Mouse (Mus musculus): ENCODE results near the gene Lhx9. TPM values are rescaled to one million over a fixed set of nuclear protein-coding genes. Genes with fewer than 3 reads are reported as not detected.

Lhx9 gene
- total RNA-seq (2021), result not detected
- long read RNA-seq, experiment 1, result 0 reads
- long read RNA-seq, experiment 2, result 0 reads

DNA sequence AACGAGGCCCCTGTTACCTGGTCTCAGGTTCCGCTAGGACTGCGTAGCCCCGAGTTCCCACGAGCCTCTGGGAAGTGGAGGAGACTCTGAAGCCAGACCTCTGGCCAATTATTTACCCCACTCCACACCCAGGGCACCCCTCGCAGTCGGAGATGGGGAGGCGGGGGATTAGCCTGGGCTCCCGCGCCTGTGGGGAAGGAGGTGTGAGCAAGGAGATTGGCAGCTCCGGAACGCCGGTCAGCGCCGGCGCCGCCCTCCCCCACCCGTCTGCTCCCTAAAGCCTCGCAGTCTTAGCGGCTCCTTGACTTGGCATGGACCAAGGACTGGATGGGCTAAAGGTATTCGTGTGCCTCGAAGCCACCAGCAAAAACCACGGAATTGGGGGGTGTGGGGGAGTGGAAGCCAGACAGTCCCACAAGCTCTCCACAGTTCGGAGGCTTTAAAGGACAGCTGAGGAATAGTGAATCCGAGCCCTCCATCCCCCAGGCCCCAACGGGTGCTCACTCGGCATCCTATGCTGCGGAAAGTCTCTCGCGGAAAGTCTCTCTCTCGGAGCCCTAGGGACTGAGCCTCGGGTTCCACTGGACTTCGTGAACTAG is at the start of gene Lhx9:
Gene Lhx9, minus strand, starts transcription at position 67 of the 599 bp plus-strand sequence.
- peak in 1 of 2 experiments; percentile 12 for DNase-seq (ENCODE audit: low spot score in 2 of 2)

DNA sequence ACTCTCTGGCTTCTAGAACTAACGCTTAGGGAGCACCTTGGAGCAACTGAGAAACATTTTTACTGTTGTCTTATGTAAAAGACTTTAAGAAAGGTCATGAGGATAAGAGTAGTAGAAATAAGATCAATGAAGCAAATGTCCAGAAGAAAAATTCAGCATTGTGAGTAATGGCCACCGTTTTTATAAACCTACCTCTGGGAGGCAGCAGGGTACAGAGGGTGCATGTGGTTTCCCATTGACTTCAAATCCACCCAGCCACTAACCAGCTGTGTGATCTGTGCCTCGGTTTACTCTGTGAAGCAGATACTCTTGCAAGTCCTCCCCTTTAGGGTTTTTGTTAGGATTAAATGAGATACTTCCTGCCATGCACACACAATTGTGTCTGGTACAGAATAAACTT is 47.7 kb upstream of the Lhx9 start:
- no peak for DNase-seq (ENCODE audit: low spot score in 2 of 2)

DNA sequence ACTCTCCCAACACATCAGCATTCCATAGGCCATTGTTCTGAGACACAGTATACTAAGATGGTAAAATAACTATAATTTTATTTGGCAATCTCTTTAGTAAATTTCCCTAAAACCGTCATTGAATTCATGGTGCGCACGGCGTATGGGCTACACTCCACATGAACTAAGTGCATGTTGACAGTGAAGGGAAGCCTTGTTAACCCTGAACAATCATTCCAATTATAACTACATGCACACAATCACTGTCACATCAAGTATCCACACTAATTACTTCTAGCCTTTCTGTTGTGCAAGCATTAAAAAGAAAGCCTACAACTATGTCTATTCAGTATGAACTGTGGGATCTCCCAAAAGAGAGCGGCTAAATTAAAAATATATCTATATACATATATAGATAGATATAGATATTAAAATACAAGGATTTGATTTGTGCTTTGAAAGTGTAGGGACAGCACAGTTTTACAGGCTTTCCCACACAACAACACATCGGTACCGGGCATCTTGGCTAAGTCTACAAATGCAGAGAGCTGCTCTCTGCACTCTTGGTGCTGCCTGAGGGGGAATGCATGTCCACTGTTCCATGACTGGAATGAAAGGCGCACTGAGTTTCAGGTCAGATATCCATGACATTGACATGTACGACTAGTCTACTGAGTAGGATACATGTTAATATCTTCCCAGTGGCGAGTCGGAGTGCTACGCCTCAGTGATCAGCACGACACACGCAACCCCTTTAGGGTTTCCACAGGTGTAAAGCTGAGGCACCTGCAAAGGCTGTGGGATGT is 29.3 kb upstream of the Lhx9 start:
- DNase-seq (ENCODE audit: low spot score in 2 of 2), result no peak

DNA sequence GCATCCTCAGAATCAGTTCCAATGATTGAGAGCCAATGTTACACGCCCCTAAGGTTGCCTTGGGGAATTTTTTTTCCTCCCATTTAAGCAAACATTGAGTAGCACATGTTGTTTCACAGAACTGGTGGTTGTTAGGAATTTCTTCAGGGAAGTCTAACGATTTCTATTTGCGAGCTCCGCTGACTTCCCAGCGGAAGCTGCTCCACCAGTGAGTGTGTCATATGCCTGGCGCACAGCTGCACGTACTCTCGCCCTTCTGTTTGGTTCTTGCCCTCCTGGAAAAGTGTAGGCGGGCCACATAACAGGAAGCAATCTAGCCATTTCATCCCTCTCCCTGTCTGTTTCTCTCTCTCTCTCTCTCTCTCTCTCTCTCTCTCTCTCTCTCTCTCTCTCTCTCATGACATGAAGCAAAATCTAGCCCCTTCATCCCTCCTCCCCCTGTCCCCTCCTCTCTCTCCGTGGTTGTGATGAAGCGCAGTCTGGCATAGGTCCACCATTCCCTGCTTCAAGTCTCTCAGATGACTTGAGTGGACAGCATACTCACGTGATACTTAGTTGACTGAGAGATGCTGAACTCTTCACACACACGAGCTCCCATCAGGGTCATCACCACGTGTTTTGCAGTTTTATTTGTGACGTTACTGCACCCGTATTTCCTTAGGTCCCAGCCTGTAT is 28.1 kb upstream of the Lhx9 start:
- no peak for DNase-seq (ENCODE audit: low spot score in 2 of 2)

DNA sequence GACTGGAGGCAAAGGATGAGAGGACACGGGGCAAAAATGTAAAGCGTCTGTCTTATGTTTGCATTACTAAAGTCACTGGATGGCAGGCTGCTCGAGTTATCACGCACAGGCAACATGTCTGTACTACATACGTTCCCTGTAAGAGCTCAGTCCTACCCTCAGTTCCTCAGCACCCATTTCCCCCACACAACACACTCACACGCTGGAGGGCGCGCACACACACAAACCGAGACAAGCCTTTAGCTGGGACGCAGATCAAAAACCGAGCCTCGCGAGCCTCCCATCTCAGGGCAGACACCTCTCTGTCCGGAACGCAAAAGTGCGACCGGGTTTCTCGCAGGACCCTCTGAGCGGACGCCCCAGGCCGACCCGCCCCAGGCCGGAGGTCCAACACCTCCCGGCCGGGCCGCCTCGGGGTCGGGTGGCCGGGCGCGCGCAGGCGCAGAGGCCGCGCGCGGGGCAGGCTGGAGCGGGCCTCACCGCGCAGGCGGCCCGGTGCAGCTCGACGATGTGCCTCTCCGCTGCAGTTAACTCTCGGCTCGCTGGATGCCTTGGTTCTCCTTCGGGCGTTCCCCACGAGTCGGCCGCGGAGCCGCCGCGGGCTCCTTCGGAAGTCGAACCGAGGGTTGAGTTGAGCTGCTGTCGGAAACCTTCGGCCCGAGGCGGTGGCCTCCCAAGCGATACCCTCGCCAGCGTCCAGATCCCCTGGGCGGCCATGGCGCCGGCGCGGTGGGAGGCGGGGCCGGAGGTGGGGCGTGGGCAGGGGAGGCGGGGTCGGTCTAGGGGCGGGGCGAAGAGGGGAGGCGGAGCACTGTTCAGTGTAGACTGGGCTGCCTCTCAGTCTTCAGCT is 7.9 kb upstream of the Lhx9 start, which contains the start of gene 2310009B15Rik:
Gene 2310009B15Rik, minus strand, starts transcription at position 752 of the 850 bp plus-strand sequence.
- peak; percentile 83 to 87 for DNase-seq (ENCODE audit: low spot score in 2 of 2)

DNA sequence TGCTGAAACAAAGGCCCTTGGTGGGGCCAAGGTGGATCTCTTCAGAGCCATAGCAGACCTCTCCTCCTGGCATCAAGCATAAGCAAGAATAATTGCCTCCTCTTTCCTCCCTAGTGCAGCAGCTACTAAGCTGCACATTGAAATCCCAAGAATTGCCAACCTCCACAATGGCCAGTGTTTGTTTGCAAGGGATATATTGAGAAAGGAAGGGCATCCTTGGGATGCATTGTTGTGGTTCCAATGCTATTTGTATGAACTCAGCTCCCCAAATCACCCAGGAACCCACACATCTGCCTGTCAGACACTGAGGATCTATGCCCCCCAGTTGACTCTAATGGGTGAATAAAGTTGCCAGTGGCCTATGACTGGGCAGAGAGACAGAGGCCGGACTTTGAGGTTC is 2.4 kb upstream of the Lhx9 start:
- no peak for DNase-seq (ENCODE audit: low spot score in 2 of 2)

DNA sequence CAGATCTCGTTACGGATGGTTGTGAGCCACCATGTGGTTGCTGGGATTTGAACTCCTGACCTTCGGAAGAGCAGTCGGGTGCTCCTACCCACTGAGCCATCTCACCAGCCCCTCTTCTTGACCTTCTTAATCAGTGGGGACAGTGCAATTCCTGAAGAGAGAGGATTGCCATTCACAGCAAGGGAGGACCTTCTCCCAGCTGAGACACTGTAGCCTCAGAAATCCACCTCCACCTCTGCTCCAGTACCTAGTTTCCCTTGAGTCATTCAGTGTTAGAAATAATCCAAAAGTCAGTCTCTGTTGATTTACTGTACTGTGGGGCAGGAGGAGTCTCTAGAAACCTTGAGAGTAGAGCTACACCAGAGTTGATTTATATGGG is 1.8 kb upstream of the Lhx9 start:
- no peak for DNase-seq (ENCODE audit: low spot score in 2 of 2)

DNA sequence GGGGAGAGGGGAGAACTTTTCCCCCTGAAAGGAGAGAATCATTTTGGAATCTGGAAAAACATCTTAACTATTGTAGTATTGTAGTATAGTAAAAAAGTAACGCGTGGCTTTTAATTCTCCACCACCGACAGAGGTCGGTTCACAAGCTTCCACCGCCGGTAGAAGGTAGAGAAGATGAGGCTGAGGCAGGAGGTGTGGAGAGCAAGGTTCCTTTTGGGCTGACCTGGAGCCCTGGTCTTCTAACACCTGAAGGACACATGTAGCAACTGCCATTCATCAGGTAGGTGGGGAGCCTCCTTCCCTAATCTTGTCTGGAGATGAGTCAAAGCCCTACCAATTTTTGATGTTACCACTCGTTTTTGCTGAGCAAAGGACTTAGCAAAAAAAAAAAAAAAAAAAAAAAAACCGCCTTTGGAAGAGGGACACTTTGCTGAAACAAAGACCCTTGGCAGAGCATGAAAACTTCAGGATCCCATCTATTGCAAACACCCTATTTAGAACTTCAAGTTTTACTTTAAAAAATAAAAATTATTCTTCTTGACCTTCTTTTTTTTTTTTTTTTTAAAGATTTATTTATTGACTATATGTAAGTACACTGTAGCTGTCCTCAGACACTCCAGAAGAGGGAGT is 1.3 kb upstream of the Lhx9 start:
- DNase-seq (ENCODE audit: low spot score in 2 of 2), result no peak

DNA sequence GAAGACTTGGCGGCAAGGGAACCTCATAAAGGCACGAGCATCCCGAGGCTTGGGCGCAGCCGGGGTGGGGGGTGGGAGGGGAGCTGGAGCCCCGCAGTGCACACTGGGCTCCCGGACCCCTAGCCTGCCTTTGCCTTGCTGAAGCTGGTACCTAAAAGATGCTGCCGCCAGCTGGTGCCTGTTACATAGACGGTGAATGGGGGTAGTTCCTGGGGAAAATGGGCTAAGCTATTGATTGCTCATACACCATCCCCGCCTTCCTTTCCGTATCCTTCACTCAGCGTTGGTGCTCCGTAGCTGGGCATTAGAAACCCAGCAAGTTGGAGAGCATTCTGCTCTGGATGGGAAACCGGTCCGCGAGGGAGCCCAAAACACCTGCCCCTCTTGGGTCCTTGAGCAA is 351 bp downstream of the Lhx9 start:
- no peak for DNase-seq (ENCODE audit: low spot score in 2 of 2)

DNA sequence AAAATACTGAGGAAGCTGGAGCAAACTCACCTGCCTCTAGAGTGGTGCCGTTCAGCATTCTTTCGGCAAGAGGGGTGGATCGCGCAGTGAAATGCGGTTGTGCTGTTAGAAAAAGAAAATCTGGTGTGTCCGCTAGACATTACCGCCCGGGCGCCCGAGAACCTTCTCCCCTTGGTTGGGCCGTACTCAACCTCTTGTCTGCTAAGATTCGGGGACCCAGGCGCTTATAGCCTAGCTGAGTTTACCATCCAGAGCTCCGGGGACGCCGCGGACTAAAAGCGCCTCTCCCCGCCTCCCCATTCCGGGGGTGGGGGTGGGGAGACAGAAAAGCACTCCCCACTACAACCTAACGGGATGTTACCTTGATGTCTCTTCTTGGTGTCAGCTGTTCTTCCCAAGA is 1.2 kb downstream of the Lhx9 start:
- DNase-seq (ENCODE audit: low spot score in 2 of 2), result no peak

DNA sequence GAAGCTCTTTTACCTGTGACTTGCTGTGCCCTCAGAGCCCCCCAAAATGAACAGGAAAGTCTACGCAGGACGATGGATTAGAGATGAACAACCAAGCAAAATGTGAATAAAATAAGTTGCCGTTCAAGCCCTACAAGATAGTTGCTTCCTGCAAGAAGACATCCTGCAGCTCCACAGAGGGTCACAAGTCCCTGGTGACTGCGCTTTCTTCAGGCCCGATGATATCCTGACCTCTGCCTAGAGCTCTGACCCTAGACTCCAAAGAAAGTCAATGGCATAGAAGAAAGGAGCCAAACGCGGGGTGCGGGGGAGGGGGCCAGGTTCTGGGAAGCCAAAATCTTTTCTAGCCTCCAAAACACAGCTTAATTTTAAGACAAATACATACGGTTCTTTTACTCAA is 1.8 kb downstream of the Lhx9 start:
- no peak for DNase-seq (ENCODE audit: low spot score in 2 of 2)

DNA sequence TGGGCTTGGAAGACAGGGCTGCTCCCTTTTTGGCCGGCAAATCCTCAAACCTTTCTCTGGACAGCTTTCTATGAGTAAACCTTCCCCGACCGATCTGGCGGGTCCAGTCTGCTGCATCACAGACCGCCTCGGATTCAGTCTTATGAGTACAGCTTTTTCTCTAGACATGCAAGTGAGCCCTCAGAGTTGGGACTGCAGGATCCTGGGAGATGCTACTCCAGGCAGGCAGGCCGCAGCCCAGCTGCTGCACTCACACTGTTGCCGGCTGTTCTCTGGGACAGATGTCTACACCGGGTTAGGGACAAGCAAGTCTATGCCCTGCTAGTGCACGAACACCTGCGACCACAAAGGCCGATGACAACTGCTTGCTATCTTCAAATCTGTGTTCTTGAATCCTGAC is 2.2 kb downstream of the Lhx9 start:
- no peak for DNase-seq (ENCODE audit: low spot score in 2 of 2)

DNA sequence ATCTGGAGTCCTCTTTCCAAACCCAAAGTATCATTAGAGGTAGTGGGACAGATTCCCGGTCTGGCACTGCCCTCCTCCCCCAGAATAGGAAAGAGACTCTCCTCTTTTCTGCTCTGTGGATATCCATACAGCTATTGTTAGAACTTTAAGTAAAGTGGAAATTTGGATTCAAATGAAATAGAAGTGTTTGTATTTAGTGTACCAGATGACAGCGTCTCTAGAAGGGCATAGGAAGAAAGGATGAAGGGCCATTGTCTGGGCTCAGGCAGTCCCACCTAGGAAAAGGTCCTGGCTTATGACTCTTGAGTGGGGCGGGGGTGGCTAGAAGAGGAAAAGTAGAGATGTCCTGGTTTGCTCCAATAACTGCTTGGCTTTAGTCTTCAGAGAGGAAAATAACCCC is 2.9 kb downstream of the Lhx9 start:
- DNase-seq (ENCODE audit: low spot score in 2 of 2), result no peak

DNA sequence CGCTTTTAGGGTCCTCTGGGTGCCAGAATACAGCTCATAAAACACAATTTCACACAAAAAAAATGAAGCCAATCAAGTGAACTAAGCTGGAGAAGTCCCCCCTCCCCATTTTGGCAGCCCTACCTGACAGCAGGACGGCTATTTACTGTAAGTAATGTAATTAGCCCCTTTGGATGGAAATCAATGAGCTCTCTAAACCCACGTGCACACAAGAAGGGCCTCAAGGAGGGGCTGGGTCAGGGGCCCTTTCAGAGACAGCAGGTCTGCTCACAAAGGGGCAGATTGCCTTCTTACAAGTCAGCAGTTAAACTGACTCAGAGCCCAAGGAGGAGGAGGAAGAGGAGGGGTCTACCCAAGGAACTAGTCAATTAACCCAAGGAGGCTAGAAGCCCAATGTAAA is 4.2 kb downstream of the Lhx9 start:
- no peak for DNase-seq (ENCODE audit: low spot score in 2 of 2)

DNA sequence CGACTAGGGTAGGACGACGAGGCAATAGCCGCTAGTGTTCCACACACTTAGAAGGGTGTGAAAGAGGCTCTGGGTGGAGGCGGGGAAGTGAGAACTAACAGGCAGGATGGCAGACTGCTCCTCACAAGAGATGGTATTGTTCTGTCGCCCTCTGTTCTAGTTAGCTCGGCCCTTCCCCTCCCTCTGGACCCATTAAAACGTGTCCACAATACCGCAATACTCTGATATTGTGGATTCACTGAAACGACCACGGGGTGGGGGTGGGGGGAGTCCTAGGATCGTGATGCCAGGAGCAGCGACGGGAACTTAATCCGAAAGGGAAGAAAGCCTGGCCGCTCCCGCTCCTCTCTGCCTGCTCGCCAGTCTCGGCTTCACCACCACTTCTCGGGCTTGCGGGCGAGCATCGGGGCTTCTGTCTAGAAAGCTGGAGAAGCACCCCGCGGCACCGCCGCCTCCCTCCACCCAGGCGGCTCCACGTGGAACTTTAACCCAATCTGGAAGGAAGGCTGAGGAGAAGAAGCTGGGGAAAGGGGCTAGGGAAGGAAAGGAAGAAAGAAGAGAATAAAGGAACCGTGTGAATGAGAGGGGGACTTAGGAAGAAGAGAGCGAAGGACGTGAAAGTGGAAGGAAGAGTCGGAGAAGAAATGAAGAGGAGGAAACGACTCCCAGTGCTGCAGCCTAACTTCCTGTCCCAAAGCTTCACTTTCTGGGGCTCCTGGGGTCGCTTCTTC is 4.9 kb downstream of the Lhx9 start:
- DNase-seq (ENCODE audit: low spot score in 2 of 2), result peak in 1 of 2 experiments; percentile 25

DNA sequence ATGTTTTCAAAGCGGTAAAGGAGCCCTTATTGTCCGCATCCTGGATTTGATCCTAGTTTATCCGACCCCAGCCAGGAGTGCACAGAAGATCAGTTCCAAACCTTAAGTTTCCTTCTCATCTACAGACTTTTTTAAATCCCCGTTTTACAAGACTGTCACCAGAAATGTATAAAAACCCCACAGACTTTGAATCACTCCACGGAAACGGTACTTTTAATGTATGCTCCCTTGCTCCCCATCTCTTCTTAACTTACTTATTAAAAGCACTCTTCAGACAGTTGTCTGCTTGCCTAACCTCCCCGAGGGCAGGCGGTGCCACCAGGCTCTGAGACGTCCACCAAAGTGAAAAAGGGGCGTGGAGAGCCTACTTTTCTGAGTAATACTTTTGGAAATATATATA is 5.6 kb downstream of the Lhx9 start:
- no peak for DNase-seq (ENCODE audit: low spot score in 2 of 2)

DNA sequence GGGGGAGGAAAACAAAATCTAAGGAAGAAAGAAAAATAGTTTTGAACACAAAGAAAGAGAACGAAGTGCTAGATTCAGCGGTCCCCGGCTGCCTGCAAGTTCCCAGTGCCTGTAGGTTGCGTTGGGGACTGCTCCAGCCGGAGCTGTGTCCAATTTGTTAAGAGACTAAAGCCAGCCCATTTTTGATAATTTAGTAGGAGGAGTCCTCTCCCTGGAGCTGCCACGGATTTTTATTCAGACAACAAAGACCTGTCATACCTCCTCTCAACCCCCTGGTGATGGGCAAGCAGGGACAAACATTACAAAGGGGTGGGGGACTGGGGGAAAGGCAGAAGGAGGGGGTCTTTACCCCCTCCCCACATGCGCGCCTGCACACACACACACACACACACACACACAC is 6.1 kb downstream of the Lhx9 start:
- no peak for DNase-seq (ENCODE audit: low spot score in 2 of 2)

DNA sequence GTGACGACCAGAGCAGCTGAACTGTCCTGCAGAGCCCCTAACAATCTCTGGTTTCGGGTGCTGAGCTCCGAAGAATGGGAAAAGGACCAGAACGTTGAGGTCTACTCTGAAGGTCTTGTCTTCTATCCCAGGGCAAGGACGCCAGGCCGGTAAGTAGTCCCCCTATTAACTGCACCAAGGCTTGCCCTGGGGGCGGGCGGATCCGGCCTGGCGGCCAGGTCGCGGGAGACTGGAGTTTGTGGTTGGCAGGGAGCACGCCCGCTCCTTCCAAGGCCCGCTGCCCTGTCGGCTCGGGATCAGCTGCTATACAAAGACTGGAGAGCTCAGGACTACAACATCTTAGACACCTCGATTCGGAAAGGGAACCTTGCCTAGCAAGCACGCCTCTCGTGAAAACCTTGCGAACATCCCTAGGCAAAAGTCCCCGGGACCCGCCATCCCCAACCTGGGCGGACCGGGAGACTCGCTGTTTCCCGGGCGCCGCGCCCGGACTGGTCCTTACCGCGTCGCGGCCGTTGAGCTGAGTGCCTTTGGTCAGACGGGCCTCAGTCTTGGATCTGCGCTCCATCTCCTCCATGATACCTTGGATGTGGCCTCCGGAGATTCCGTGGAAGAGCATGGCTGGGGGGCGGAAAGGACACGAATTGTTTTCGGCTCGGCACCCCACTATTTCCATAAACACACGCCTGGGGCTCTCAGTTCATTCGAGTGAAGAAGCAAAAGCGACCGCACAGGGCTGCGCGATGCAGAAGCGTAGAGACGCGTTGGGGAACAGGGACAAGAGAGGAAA is 6.9 kb downstream of the Lhx9 start:
- peak in 1 of 2 experiments; percentile 48 for DNase-seq (ENCODE audit: low spot score in 2 of 2)

All from gastrocnemius, postnatal 4 days (tissue).